In the genomic region with DNA sequence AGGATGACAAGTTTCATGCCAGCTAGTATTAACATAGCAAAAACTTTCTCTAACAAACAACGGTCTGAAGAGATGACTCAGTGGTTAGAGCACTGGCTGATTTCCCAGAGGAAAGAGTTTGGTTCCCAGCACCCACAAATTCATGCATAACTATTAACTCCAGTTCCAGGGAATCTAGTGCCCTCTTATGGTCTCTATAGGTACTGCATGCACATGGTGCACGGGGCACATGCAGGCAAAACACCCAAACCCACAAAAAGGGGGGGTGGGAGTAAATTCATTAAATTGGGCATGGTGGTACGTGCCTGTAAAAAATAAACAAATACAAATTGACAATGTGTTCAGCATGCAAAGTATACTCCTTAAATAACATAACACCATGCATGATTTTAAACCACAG, we compare ENCODE assay signal across 21 mouse cellular contexts. TPM values are rescaled to one million over a fixed set of nuclear protein-coding genes. Genes with fewer than 3 reads are reported as not detected.
DNase-seq lines count a peak whose midpoint lies in the region; ATAC-seq and TF ChIP-seq lines count a peak whose summit lies in the region.
"Had no signal": no experiment of that assay in that cellular context is flagged by ENCODE, and none has a peak within 500 bp of the region (broad histone marks: within the 10 kb centered on the region; RNA-seq: fewer than 3 reads in every experiment).

No protein-coding gene starts in this region.

- H3K36me3 ChIP-seq in liver, postnatal 0 days (replicated peaks; ENCODE audit: insufficient read depth, low read length) = no peaks in the 10 kb centered on the region
- no peaks in the 10 kb centered on the region for H3K36me3 ChIP-seq in liver, embryonic 12.5 days
- H3K36me3 ChIP-seq in MEL (ENCODE audit: control insufficient read depth in 1 of 2, insufficient read depth in 2 of 2, low read length in 2 of 2) = no peaks in the 10 kb centered on the region
- no peaks in the 10 kb centered on the region for H3K36me3 ChIP-seq in forebrain, embryonic 16.5 days (ENCODE audit: control insufficient read depth, insufficient read depth)
- H3K36me3 ChIP-seq: embryonic facial prominence, embryonic 12.5 days; heart, embryonic 12.5 days; hindbrain, embryonic 13.5 days; midbrain, embryonic 10.5 days had no signal

- WGBS in liver, postnatal 0 days (ENCODE audit: insufficient replicate concordance) = 73% methylated on average over 3 of the region's 3 CpGs
- WGBS in liver, embryonic 12.5 days (ENCODE audit: insufficient replicate concordance) = 64% methylated on average over 3 of the region's 3 CpGs
- 85% methylated on average over 3 of the region's 3 CpGs for WGBS in forebrain, embryonic 16.5 days

- TF ChIP-seq RAD21 in MEL (IDR thresholded peaks at IDR 0.05; ENCODE audit: low read depth, low read length) = peak; percentile 50

- H3K9ac ChIP-seq in liver, postnatal 0 days (replicated peaks) = no peak overlapping the region
- H3K9ac ChIP-seq in liver, embryonic 12.5 days = no peak overlapping the region
- H3K9ac ChIP-seq in MEL (ENCODE audit: control insufficient read depth, low read depth, low read length, poor library complexity, severe bottlenecking) = no peak overlapping the region
- no peak overlapping the region for H3K9ac ChIP-seq in forebrain, embryonic 16.5 days (replicated peaks; ENCODE audit: low read depth, low read length)
- H3K9ac ChIP-seq: embryonic facial prominence, embryonic 12.5 days; forebrain, embryonic 13.5 days; heart, embryonic 12.5 days; hindbrain, embryonic 13.5 days had no signal

- intact Hi-C loops in gastrocnemius, adult 2 months (cut with DNase I) = no loop called here

- TF ChIP-seq CTCF in gastrocnemius, adult 2 months (IDR thresholded peaks at IDR 0.05) = peak; percentile 24; the same call in 1 of the 2 replicates
- TF ChIP-seq CTCF in liver, postnatal 0 days (IDR thresholded peaks at IDR 0.05; ENCODE audit: low read depth) = peak; percentile 27; the same call in 1 of the 2 replicates
- peak; percentile 27 to 57 (median 55) for TF ChIP-seq CTCF in MEL (IDR thresholded peaks at IDR 0.05 in 2 of 3, conservative IDR thresholded peaks at IDR 0.05 in 1 of 3; ENCODE audit: control insufficient read depth in 1 of 3, insufficient read depth in 1 of 3, low read depth in 2 of 3, low read length in 3 of 3, poor library complexity in 1 of 3, severe bottlenecking in 1 of 3)

- no peak for DNase-seq in gastrocnemius, adult 2 months
- DNase-seq in gastrocnemius, adult 18-20 months (ENCODE audit: low spot score) = no peak
- no peak for DNase-seq in liver, postnatal 0 days
- peak; percentile 40 for DNase-seq in MEL (ENCODE audit: low read depth, low spot score)
- DNase-seq in layer of hippocampus, postnatal 25 days (ENCODE audit: extremely low spot score in 1 of 2, low spot score in 1 of 2) = no peak
- DNase-seq: adrenal gland, postnatal 10 days; cerebellum, postnatal 10 days; lung, postnatal 36 days; retina, postnatal 1 day had no signal

- no peaks in the 10 kb centered on the region for H3K27me3 ChIP-seq in liver, postnatal 0 days (ENCODE audit: insufficient read depth, low read length)
- no peaks in the 10 kb centered on the region for H3K27me3 ChIP-seq in liver, embryonic 12.5 days (replicated peaks)
- no peaks in the 10 kb centered on the region for H3K27me3 ChIP-seq in MEL (ENCODE audit: control insufficient read depth in 1 of 2, insufficient read depth in 2 of 2, low read length in 2 of 2)
- no peaks in the 10 kb centered on the region for H3K27me3 ChIP-seq in forebrain, embryonic 16.5 days (replicated peaks; ENCODE audit: control insufficient read depth, insufficient read depth, low read length)
- H3K27me3 ChIP-seq: embryonic facial prominence, embryonic 12.5 days; forebrain, embryonic 13.5 days; heart, embryonic 12.5 days; hindbrain, embryonic 13.5 days had no signal

- no peak overlapping the region for H3K4me2 ChIP-seq in liver, postnatal 0 days (ENCODE audit: low read depth, low read length)
- H3K4me2 ChIP-seq in liver, embryonic 12.5 days = no peak overlapping the region
- no peak overlapping the region for H3K4me2 ChIP-seq in forebrain, embryonic 16.5 days (ENCODE audit: low read length)
- H3K4me2 ChIP-seq: embryonic facial prominence, embryonic 12.5 days; forebrain, embryonic 13.5 days; heart, embryonic 12.5 days; hindbrain, embryonic 13.5 days had no signal

- no peak for TF ChIP-seq EP300 in liver, postnatal 0 days (IDR thresholded peaks at IDR 0.05; ENCODE audit: low read depth)
- no peak for TF ChIP-seq EP300 in MEL (IDR thresholded peaks at IDR 0.05; ENCODE audit: low read depth in 1 of 2, low read length in 2 of 2)

- H3K27ac ChIP-seq in gastrocnemius, adult 2 months = no peak overlapping the region
- H3K27ac ChIP-seq in liver, postnatal 0 days (ENCODE audit: low read depth) = no peak overlapping the region
- H3K27ac ChIP-seq in liver, embryonic 12.5 days = no peak overlapping the region
- no peak overlapping the region for H3K27ac ChIP-seq in MEL (ENCODE audit: control insufficient read depth, low read depth, low read length)
- H3K27ac ChIP-seq in forebrain, embryonic 16.5 days (ENCODE audit: low read length) = no peak overlapping the region
- H3K27ac ChIP-seq: embryonic facial prominence, embryonic 12.5 days; forebrain, embryonic 13.5 days; hindbrain, embryonic 13.5 days; midbrain, embryonic 10.5 days had no signal

- no peak for TF ChIP-seq POLR2A in MEL (IDR thresholded peaks at IDR 0.05; ENCODE audit: control insufficient read depth in 1 of 2, insufficient read depth in 1 of 2, low read depth in 1 of 2, low read length in 2 of 2, poor library complexity in 1 of 2)

- H3K9me3 ChIP-seq in liver, postnatal 0 days (ENCODE audit: low read length) = peaks cover 10% of the 10 kb centered on the region; the same call in 1 of the 2 replicates
- H3K9me3 ChIP-seq in liver, embryonic 12.5 days (replicated peaks) = peaks cover 9% of the 10 kb centered on the region; the same call in 1 of the 2 replicates
- no peaks in the 10 kb centered on the region for H3K9me3 ChIP-seq in MEL (replicated peaks; ENCODE audit: insufficient read depth, low read length)
- peaks cover 15% of the 10 kb centered on the region for H3K9me3 ChIP-seq in forebrain, embryonic 16.5 days (ENCODE audit: control insufficient read depth, low read length)

- no peak for ATAC-seq in liver, postnatal 0 days
- ATAC-seq in liver, embryonic 12.5 days = no peak
- ATAC-seq in megakaryocyte-erythroid progenitor cell, adult 5-6 weeks (replicated peaks; ENCODE audit: low FRiP score, low TSS enrichment, poor library complexity, severe bottlenecking) = 0 out of 2 replicates have a peak, but pooled peaks have one; percentile 37
- no peak for ATAC-seq in forebrain, embryonic 16.5 days
- ATAC-seq: forebrain, embryonic 13.5 days had no signal

- no peaks in the 10 kb centered on the region for H3K4me1 ChIP-seq in liver, postnatal 0 days (ENCODE audit: insufficient read depth)
- no peaks in the 10 kb centered on the region for H3K4me1 ChIP-seq in liver, embryonic 12.5 days
- H3K4me1 ChIP-seq in MEL (ENCODE audit: control insufficient read depth in 1 of 2, insufficient read depth in 2 of 2, low read length in 2 of 2) = no peaks in the 10 kb centered on the region
- H3K4me1 ChIP-seq in forebrain, embryonic 16.5 days (replicated peaks; ENCODE audit: control insufficient read depth, insufficient read depth, low read length) = no peaks in the 10 kb centered on the region
- H3K4me1 ChIP-seq: embryonic facial prominence, embryonic 12.5 days; forebrain, embryonic 13.5 days; heart, embryonic 12.5 days; hindbrain, embryonic 13.5 days; midbrain, embryonic 10.5 days had no signal

- H3K79me2 ChIP-seq in MEL (ENCODE audit: control insufficient read depth, insufficient read depth, low read length, poor library complexity) = no peaks in the 10 kb centered on the region

- no peak overlapping the region for H3K4me3 ChIP-seq in gastrocnemius, adult 2 months
- H3K4me3 ChIP-seq in liver, postnatal 0 days (ENCODE audit: low read depth, low read length) = no peak overlapping the region
- H3K4me3 ChIP-seq in liver, embryonic 12.5 days = no peak overlapping the region
- no peak overlapping the region for H3K4me3 ChIP-seq in MEL (ENCODE audit: control insufficient read depth in 1 of 2, insufficient read depth in 1 of 2, low read depth in 2 of 2, low read length in 2 of 2)
- no peak overlapping the region for H3K4me3 ChIP-seq in forebrain, embryonic 16.5 days (replicated peaks; ENCODE audit: low read length)
- H3K4me3 ChIP-seq: embryonic facial prominence, embryonic 12.5 days; erythroblast, embryonic 14.5 days; forebrain, embryonic 13.5 days; heart, embryonic 12.5 days; hindbrain, embryonic 13.5 days; midbrain, embryonic 10.5 days had no signal

TF ChIP-seq in MEL, 35 proteins besides CTCF, POLR2A, EP300 and RAD21:
- TF ChIP-seq ZC3H11A (IDR thresholded peaks at IDR 0.05; ENCODE audit: low read depth, low read length) (0 out of 2 replicates have a peak, but pooled peaks have one; percentile 31), MAX (IDR thresholded peaks at IDR 0.05; ENCODE audit: low read length) (peak; percentile 31; the same call in 1 of the 2 replicates), TCF12 (IDR thresholded peaks at IDR 0.05; ENCODE audit: low read depth, low read length) (no peak), SMC3 (IDR thresholded peaks at IDR 0.05; ENCODE audit: low read depth, low read length) (peak; percentile 46), MYC (IDR thresholded peaks at IDR 0.05; ENCODE audit: low read depth, low read length) (0 out of 2 replicates have a peak, but pooled peaks have one; percentile 33), BHLHE40 (IDR thresholded peaks at IDR 0.05; ENCODE audit: borderline replicate concordance, low read depth, low read length) (0 out of 2 replicates have a peak, but pooled peaks have one; percentile 18), E2F4 (IDR thresholded peaks at IDR 0.05; ENCODE audit: borderline replicate concordance, low read depth, low read length) (no peak)

RNA-seq across cellular contexts. Expression of gene Zfp990, which starts 32.4 kb away (rescaled TPM):
- under 1 TPM in 1 of 2 experiments, not detected in 1; 0.08 TPM for total RNA-seq in gastrocnemius, adult 2 months (2021)
- not detected for total RNA-seq in gastrocnemius, adult 18-20 months (2021)
- not detected in 2 replicates for polyA plus RNA-seq in liver, postnatal 0 days (2015; fragmentation: Nextera tagmentation; extraction: Ambion mirVana)
- 0.04 and 0.19 TPM in 2 replicates for polyA plus RNA-seq in liver, embryonic 12.5 days (2016; fragmentation: Nextera tagmentation; extraction: Ambion mirVana)
- total RNA-seq in MEL (2012; rRNA removed) = 0.50 and 0.62 TPM in 2 replicates
- 1 to 10 TPM in 1 of 2 experiments, not detected in 1; 1.7 TPM for polyA plus RNA-seq in MEL (2012; ENCODE audit: insufficient read depth in 1 of 2, insufficient read length in 2 of 2, low read depth in 1 of 2, low replicate concordance in 2 of 2, missing spikeins in 1 of 2)
- not detected in 2 replicates for total RNA-seq in megakaryocyte-erythroid progenitor cell, adult 5-6 weeks (2014; fragmentation: Nextera tagmentation)
- 0.11 and 0.70 TPM in 2 replicates for total RNA-seq in megakaryocyte-erythroid progenitor cell, adult 5-6 weeks (2017)
- under 1 TPM; 0.19 to 0.39 TPM for total RNA-seq in layer of hippocampus, postnatal 25 days (2021)
- not detected in 2 replicates for polyA plus RNA-seq in forebrain, embryonic 16.5 days (2015; fragmentation: Nextera tagmentation; extraction: Ambion mirVana)
- total RNA-seq: midbrain, postnatal 0 days had no signal
- polyA plus RNA-seq: forebrain, embryonic 13.5 days; gonadal fat pad, adult 2 months; heart, embryonic 12.5 days; liver, embryonic 16.5 days; midbrain, embryonic 10.5 days had no signal
